Mouse (Mus musculus): ENCODE measurements around the gene Zpbp2. TPM values are rescaled to one million over a fixed set of nuclear protein-coding genes. Genes with fewer than 3 reads are reported as not detected.

The Zpbp2 gene
- total RNA-seq, 1 experiment from 2014 or later, result not detected

DNA sequence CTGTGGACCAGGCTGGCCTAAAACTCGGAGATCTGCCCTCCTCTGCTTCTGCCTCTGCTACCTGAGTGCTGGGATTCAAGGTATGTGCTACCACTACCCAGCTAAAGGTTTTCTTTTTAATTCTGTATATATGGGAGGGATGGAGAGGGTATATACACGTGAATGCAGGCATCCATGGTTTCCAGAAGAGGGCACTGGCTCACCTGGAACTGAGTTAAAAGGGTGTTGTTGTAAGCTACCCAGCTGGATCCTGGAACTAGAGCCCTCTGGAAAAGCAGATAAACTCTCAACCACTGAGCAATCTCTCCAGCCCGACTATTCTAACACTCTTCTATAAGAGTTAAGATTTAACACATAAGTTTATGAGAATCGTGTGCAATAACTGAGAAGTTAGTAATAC is 1.5 kb upstream of the Zpbp2 start:
- no peak for ATAC-seq (replicated peaks in 1 of 2; ENCODE audit: insufficient read depth in 1 of 2, low FRiP score in 2 of 2, low TSS enrichment in 1 of 2, low read depth in 1 of 2, poor library complexity in 2 of 2, severe bottlenecking in 2 of 2)

DNA sequence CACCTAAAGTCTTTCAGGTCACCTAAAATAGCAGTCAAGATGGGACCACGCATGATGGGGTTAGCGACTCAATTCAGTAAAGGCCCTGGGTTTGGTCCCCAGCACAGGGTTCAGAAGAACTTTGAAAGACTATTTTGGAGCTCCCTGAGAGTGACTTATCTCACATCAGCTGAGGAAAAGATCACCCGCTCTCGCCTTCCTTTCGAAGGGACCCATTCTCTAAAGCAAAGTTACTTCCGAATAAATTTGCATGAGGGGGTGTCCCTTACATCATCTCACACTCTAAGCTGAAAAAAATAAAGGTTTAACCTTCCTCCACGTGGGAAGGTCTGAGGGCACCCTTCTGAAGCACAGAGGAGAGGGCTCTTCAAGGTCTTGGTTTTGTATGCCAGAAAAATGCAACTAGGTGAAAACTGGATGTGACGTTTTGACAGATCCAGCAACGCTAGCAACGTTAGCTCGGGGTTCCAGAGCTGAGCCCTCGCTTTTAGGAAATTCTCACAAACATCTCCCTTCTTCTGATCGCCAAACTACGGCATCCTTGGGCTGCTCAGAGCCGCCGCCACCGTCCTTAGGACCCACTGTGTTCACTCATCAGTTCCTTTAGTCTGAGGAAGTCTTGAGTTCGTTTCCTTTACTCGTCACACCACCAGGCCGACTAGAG is 454 bp upstream of the Zpbp2 start:
- no peak for ATAC-seq (replicated peaks in 1 of 2; ENCODE audit: insufficient read depth in 1 of 2, low FRiP score in 2 of 2, low TSS enrichment in 1 of 2, low read depth in 1 of 2, poor library complexity in 2 of 2, severe bottlenecking in 2 of 2)

DNA sequence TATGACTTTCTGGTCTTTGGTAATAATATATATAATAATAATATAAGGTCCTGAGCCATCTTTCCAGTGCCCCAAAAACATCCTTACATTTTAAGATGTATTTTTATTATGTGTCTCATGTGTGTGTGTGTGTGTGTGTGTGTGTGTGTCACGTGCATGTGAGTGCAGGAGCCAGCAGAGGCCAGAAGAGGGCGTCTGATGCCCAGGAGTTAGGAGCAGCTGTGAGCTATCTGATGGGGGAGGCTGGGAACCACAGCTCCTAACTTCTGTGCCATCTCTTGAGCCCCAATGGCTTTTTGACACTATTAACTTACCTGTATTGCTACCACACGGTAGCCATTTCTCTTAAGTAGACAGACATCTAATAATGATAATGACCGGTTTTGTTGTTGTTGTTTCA is 3.1 kb downstream of the Zpbp2 start:
- no peak for ATAC-seq (replicated peaks in 1 of 2; ENCODE audit: insufficient read depth in 1 of 2, low FRiP score in 2 of 2, low TSS enrichment in 1 of 2, low read depth in 1 of 2, poor library complexity in 2 of 2, severe bottlenecking in 2 of 2)

DNA sequence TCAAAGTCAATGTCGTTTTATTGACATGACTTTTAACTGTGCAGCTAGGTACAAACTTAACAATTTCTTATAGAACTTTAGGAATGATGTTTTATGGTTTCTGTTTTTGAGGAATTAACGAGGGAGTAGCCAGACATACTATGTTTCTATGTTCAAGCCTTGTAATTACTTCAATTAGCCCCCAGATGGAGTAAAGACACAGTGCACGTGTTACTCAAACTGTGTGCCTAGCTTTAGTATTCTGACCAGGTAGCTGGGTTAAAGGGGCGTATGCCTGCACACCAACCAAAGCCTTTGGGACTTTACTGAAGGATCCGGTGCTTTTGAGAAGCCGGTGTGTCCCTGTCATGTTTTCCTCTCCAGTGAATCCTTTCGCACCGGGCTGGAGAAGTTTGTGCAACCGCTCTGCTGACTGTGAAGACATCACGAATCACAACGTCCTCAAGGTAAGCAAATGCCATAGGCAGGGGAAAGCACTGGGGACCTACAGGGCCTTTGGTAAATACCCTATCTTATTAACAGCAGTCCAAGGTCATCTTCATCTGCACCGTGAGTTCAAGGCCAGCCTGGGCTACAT is 4.3 kb downstream of the Zpbp2 start:
- no peak; a peak in 1 of 4 replicates for ATAC-seq (replicated peaks in 1 of 2; ENCODE audit: insufficient read depth in 1 of 2, low FRiP score in 2 of 2, low TSS enrichment in 1 of 2, low read depth in 1 of 2, poor library complexity in 2 of 2, severe bottlenecking in 2 of 2)

DNA sequence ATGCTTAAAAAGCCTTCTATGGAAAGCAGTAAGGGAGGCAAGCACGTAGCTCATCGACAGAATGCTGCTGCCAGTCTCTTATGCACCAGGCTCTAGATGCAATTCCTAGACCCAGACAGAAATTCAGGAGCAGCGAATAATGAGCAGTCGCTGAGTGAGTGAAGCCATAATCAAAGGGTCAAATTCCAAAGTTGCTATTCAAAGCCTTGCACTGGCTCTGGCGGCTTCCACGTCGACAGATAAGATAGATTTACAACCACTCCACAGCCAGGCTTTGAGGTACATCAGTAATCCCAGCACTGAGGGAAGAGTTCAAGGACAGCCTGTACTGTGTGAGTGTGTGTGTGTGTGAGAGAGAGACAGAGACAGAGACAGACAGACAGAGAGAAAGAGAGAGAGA is 10.0 kb downstream of the Zpbp2 start:
- ATAC-seq (replicated peaks in 1 of 2; ENCODE audit: insufficient read depth in 1 of 2, low FRiP score in 2 of 2, low TSS enrichment in 1 of 2, low read depth in 1 of 2, poor library complexity in 2 of 2, severe bottlenecking in 2 of 2), result no peak

DNA sequence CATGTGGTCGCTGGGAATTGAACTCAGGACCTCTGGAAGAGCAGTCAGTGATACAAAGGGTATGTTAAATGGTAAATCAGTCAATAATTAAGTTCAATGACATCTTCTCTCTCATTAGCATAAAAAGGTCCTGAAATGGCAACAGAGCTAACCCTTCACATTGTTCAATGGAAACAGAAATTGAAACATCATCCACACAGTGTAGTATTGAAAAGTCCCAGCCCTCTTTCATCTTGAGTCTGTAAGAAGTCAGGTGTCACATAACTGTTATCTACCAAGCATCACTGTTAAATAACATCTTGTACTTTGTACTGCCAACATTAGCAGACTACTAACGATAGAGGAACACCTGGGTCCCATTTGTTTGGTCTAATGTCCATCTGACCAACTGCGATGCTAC is 12.1 kb downstream of the Zpbp2 start:
- no peak for ATAC-seq (replicated peaks in 1 of 2; ENCODE audit: insufficient read depth in 1 of 2, low FRiP score in 2 of 2, low TSS enrichment in 1 of 2, low read depth in 1 of 2, poor library complexity in 2 of 2, severe bottlenecking in 2 of 2)

DNA sequence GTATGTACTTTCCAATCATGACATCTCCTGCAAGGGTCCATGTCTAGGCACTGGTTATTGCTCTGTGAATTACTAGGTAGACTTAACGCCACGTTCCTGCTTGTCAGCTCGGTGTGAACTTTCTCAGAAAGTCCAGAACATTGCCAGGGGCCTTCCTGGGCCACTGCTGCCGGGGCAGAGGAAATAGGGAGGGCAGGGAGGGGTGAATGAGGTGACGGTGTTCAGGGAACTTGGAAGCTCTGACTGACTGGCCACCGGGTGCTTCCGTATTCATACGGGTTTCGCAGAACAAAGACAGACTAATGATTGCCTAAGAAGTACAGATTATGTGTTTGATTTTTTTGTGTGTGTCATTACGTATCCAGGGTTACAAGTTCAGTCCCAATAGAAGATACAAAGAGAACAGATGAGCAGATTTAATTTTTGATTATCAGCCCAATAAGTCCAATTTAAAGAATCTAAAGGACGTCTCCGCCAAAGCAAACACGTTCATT is 13.1 kb downstream of the Zpbp2 start:
- no peak for ATAC-seq (replicated peaks in 1 of 2; ENCODE audit: insufficient read depth in 1 of 2, low FRiP score in 2 of 2, low TSS enrichment in 1 of 2, low read depth in 1 of 2, poor library complexity in 2 of 2, severe bottlenecking in 2 of 2)

DNA sequence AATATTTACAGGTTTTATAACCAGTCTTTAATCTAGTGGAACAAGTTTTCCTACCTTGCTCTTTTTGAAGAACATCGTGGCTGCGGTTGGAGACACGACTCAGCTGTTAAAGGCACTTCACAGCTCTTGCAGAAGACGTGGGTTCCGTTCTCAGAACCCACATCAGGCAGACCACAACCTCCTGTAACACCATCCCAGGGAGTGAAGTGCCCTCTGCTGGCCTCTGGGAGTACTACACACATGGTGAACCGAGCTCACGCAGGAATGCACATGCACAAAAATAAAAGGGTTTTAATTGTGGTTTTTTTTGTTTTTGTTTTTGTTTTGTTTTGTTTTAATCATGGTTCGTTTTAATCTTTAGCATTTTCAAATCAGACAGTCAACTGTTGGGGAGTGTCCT is 17.4 kb downstream of the Zpbp2 start:
- ATAC-seq (replicated peaks in 1 of 2; ENCODE audit: insufficient read depth in 1 of 2, low FRiP score in 2 of 2, low TSS enrichment in 1 of 2, low read depth in 1 of 2, poor library complexity in 2 of 2, severe bottlenecking in 2 of 2), result no peak

DNA sequence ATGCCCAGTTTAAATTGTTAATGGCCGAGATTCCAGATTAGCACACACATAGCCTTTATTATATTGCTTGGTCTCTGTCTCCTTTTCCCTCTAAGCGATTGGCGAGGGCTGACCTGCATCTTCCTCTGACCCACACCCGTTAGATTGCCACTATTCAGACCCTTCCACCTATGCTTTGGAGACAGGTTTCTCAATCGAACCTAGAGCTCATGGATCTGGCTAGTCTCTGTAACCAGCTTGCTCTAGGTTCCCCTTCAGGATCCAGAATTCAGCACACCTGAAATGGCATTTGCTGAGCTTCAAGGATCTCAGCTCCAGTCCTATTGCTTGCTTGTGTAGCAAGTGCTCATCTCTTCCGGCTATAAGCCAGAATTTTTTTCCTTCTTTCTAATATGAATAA is 18.6 kb downstream of the Zpbp2 start:
- no peak for ATAC-seq (replicated peaks in 1 of 2; ENCODE audit: insufficient read depth in 1 of 2, low FRiP score in 2 of 2, low TSS enrichment in 1 of 2, low read depth in 1 of 2, poor library complexity in 2 of 2, severe bottlenecking in 2 of 2)

DNA sequence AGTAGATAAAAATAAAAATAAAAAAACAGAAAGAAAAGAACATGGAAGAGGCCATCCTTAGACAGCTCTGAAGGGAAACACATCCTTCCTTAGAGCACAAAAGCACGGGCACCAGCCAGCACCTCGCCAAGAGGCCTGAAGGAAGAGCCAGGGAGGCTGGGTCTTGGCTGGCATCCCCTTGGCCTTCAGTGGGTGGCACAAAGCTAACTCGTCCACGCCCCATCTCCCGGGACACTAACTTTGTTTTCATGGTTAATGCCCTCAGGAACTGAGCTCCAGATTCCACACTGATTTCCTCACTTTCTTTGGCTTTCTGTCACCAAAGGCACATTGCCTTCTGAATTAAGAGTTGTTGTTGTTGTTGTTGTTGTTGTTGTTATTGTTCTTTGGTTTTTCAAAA is 26.9 kb downstream of the Zpbp2 start:
- no peak for ATAC-seq (replicated peaks in 1 of 2; ENCODE audit: insufficient read depth in 1 of 2, low FRiP score in 2 of 2, low TSS enrichment in 1 of 2, low read depth in 1 of 2, poor library complexity in 2 of 2, severe bottlenecking in 2 of 2)

DNA sequence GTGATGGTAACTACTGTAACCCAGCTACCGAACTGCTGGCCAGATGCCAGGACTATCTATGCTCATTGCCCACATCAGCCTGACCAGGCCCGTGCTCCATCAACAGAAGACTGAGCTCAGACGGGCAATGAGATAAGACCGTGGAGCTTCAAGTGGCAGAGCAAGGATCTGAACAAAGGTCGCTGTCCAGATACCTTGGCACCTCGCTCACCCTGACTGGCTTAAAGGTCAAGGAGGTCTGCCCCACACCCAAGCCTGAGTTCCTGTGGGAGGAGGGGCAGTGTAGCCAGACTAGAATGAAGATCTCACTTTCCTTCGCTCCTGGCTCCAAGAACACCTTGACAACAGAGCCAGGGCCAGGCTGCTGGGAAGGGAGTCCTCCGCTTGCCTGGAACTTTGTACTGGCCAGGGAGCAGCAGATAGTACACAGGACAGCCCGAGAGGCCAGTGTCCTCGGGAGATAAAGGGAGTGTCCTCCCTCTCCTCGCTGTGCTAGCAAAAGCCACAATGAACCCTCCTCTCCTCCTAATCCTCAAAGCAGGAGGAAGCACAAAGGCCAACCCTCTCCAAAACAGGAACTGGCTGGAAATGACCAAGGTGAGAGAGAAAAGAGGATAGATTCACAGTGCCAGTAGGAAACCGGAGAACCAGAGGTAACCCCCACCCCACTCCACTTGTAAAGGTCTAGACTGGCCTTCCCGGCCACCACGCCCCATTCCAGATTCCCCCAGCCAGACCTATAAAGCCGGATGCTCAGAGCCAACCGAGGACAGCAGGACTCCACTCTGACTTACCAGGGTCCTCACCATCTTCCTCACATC is 29.6 kb downstream of the Zpbp2 start:
- ATAC-seq (replicated peaks in 1 of 2; ENCODE audit: insufficient read depth in 1 of 2, low FRiP score in 2 of 2, low TSS enrichment in 1 of 2, low read depth in 1 of 2, poor library complexity in 2 of 2, severe bottlenecking in 2 of 2), result peak in 1 of 2 experiments; percentile 17; a peak in 1 of 4 replicates

DNA sequence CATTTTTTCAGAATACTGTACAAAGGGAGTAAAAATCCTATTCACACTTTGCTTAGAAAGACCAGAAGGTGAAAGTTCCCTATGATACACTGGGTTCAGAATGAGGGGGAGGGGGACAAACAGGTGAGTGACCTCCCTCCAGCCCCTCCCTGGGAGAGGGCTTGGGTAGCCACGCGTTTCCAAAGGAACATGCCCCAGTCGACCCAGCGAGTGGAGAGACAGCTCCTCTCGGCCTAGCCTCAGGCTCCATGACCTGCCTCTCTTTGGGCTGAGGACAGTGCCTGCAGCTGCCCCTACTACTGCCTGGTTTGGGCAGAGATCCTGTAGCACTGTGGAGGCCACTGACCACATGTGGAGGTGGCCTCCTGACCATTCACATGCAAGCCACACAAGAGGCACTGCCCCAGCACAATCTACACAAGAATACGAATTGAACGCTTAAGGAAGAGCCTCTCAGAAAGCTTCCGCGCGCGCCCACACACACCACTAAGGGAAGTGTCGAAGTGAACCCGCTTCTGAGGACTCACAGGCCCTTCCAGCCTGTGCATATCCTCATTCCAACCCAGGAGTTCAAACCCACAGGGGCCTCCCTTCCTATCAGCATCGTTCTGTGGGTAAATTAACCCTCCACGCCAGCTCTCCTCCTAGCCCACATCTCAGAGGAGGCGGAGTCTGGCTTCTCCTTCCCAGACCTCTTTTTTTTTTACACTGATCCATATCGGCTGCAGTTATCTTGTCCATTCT is 30.6 kb downstream of the Zpbp2 start:
- ATAC-seq (replicated peaks in 1 of 2; ENCODE audit: insufficient read depth in 1 of 2, low FRiP score in 2 of 2, low TSS enrichment in 1 of 2, low read depth in 1 of 2, poor library complexity in 2 of 2, severe bottlenecking in 2 of 2), result peak; percentile 14 to 49; a peak in 3 of 4 replicates

DNA sequence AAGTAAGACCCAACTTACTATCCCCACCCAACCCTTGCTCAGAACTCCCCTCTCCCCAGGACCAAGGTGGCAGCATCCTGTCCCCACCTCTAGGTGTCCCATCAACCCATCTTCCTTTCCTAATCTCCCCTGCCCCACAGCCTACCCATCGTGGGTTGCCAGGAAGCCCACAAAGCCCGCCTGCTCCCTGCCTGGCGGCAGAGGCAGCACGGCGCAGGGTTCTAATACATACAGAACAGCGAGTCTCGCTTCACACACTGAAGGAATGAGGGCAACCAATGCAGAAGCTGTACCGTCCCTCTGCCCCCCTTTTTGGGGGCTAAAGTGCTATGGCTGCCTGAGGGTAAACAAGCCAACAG is 31.1 kb downstream of the Zpbp2 start:
- 0 out of 4 replicates have a peak, but pooled peaks of 1 of the 2 experiments have one; percentile 1 for ATAC-seq (replicated peaks in 1 of 2; ENCODE audit: insufficient read depth in 1 of 2, low FRiP score in 2 of 2, low TSS enrichment in 1 of 2, low read depth in 1 of 2, poor library complexity in 2 of 2, severe bottlenecking in 2 of 2)

DNA sequence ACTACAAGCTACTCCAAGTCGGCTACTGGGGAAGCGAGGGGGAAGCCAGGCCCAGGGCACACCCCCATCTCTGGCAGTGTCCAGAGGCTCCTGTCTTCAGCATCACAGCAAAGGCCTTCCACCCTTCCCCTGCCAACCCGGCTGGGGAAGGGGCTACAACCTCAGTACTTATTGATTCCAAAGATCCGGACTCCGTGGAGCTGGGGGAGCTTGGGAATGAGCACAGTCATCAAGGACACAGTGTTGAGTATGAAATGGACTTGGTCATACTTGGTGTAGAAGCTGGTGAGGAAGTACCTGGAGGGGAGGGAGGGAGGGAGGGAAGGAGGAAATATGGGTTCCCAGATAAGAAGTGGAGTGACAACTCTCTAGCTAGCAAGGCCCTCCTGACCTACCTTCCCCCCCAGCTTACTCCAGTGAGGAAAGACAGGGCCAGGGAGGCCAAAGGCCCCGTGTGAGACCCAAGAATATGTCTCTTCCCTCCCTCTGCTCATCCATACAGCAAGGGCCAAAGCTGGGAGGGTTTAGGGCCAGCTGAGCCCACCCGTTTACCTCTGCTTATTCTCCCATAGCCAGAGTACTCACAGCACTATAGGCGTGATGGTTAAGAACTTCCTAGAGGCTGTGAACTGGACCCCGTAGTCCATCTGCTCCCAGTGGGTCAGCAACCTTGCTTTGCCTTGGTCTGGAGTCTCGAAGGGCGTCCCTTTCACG is 31.8 kb downstream of the Zpbp2 start:
- peak; percentile 24 to 47 for ATAC-seq (replicated peaks in 1 of 2; ENCODE audit: insufficient read depth in 1 of 2, low FRiP score in 2 of 2, low TSS enrichment in 1 of 2, low read depth in 1 of 2, poor library complexity in 2 of 2, severe bottlenecking in 2 of 2)

DNA sequence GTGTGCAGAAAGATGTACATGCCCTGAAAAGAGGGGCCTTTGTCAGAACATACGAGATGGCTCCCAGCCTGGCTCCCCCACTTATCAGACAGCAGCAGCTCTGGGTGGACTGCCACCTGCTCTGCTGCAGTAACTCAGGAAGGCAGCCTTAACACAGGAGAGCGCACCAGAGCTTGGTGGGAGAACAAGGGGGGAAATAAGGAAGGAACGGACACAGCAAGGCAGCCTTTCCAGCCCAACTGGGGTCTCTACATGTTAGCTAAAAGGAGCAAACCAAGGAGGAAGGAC is 32.3 kb downstream of the Zpbp2 start:
- ATAC-seq (replicated peaks in 1 of 2; ENCODE audit: insufficient read depth in 1 of 2, low FRiP score in 2 of 2, low TSS enrichment in 1 of 2, low read depth in 1 of 2, poor library complexity in 2 of 2, severe bottlenecking in 2 of 2), result no peak

DNA sequence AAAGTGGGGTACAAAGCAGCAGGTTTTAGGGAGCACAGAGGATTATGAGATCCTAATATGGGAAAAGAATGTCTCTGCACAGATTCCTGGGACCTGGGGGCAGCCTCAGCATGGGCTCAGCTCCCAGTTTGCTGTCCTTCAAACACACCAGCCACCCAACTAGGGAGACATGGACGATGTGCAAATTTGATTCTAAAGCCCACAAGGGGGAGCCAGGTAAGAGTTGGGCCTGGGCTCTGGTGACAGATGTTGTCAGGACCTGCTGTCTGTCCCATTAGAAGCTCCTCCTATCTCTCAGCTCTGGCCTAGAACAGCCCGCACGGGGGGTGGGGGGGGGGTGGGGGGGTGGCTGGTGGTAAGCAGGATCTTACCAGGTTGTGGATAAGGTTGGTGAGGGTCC is 32.7 kb downstream of the Zpbp2 start:
- ATAC-seq (replicated peaks in 1 of 2; ENCODE audit: insufficient read depth in 1 of 2, low FRiP score in 2 of 2, low TSS enrichment in 1 of 2, low read depth in 1 of 2, poor library complexity in 2 of 2, severe bottlenecking in 2 of 2), result no peak

DNA sequence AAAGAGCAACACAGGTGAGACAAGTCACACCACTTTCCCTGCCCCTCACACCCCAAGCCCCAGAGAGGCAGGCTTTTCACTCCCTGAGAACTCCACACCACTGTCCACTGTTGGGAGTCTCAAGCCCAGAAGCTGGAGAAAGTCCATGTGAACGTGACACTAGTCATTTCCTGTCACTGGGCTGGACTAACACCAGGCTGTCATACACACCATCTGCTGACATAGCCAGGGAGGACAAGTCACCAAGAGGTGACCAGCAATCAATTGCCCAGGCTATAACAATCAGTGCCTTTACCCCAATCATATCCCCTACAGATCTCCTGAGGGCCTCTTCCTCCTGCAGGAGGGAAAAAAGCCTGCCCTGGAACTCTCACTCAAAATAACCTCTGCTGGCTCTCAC is 33.2 kb downstream of the Zpbp2 start:
- ATAC-seq (replicated peaks in 1 of 2; ENCODE audit: insufficient read depth in 1 of 2, low FRiP score in 2 of 2, low TSS enrichment in 1 of 2, low read depth in 1 of 2, poor library complexity in 2 of 2, severe bottlenecking in 2 of 2), result no peak
